In genomic region chr11:58937909-58938308, GRCm38 (mm10) we compare ENCODE assay signal across 8 mouse cellular contexts. TPM values are rescaled to one million over a fixed set of nuclear protein-coding genes. Genes with fewer than 3 reads are reported as not detected.
A peak's percentile ranks its signal among the peaks of the same experiment; 100 is the strongest.
DNase-seq lines count a peak whose midpoint lies in the region; ATAC-seq and TF ChIP-seq lines count a peak whose summit lies in the region.

No protein-coding gene starts in this region.

- no peaks in the 10 kb centered on the region for H3K27me3 ChIP-seq in hindbrain, embryonic 13.5 days

- H3K4me2 ChIP-seq in hindbrain, embryonic 13.5 days: peak overlapping the region; percentile 95

- ATAC-seq in hindbrain, embryonic 13.5 days (ENCODE audit: low FRiP score): peak; percentile 9; the same call in 1 of the 2 replicates
- ATAC-seq in megakaryocyte progenitor cell, adult 5-6 weeks (replicated peaks; ENCODE audit: poor library complexity): 0 out of 2 replicates have a peak, but pooled peaks have one; percentile 7

- H3K9me3 ChIP-seq in hindbrain, embryonic 13.5 days: no peaks in the 10 kb centered on the region

- peaks cover 39% of the 10 kb centered on the region for H3K36me3 ChIP-seq in hindbrain, embryonic 13.5 days

- H3K27ac ChIP-seq in cortical plate, adult 2 months (ENCODE audit: insufficient read depth, low read length): peak overlapping the region; percentile 90
- H3K27ac ChIP-seq in hindbrain, embryonic 13.5 days: peak overlapping the region; percentile 92

- DNase-seq in kidney, postnatal 10 days: peak; percentile 34
- DNase-seq in kidney, adult 18-20 months: no peak
- no peak for DNase-seq in frontal cortex, postnatal 14 days (ENCODE audit: low spot score in 2 of 2)
- no peak for DNase-seq in left cerebral cortex, postnatal 10 days (ENCODE audit: extremely low spot score in 1 of 2, low spot score in 2 of 2)
- no peak for DNase-seq in layer of hippocampus, adult 9-11 months

- intact Hi-C loops in left cerebral cortex, postnatal 10 days (cut with DNase I): loop anchor here (10.0 kb wide), 1 partner anchor 357 kb away; the partner anchor contains the start of gene Wnt3a

- H3K4me1 ChIP-seq in cortical plate, adult 2 months (ENCODE audit: control insufficient read depth, insufficient read depth, low read length): peaks cover 3% of the 10 kb centered on the region; the same call in 1 of the 2 replicates
- H3K4me1 ChIP-seq in hindbrain, embryonic 13.5 days (replicated peaks): peaks cover 34% of the 10 kb centered on the region

- no peak for TF ChIP-seq CTCF in cortical plate, adult 2 months (IDR thresholded peaks at IDR 0.05; ENCODE audit: extremely low read depth, insufficient read depth, low read length)

- no peak for TF ChIP-seq POLR2A in cortical plate, adult 2 months (IDR thresholded peaks at IDR 0.05; ENCODE audit: extremely low read depth, insufficient read depth, low read length)

- peak overlapping the region; percentile 95 for H3K4me3 ChIP-seq in cortical plate, adult 2 months (ENCODE audit: insufficient read depth, low read length)
- peak overlapping the region; percentile 96 for H3K4me3 ChIP-seq in hindbrain, embryonic 13.5 days

- peak overlapping the region; percentile 99 for H3K9ac ChIP-seq in hindbrain, embryonic 13.5 days

- 2% methylated on average over 13 of the region's 13 CpGs for WGBS in hindbrain, embryonic 13.5 days

RNA-seq across cellular contexts. Expression of gene Rnf187, which starts 0.8 kb away (rescaled TPM):
- 567 and 588 TPM in 2 replicates for polyA plus RNA-seq in cortical plate, adult 2 months (2012; rRNA removed)
- 522 and 540 TPM in 2 replicates for polyA plus RNA-seq in hindbrain, embryonic 13.5 days (2015; fragmentation: Nextera tagmentation; extraction: Ambion mirVana)
- 65.8 and 66.4 TPM in 2 replicates for total RNA-seq in megakaryocyte progenitor cell, adult 5-6 weeks (2015)
- 70.6 and 83.6 TPM in 2 replicates for total RNA-seq in megakaryocyte progenitor cell, adult 5-6 weeks (2017)
- 100 to 1,000 TPM; 471 to 480 TPM for total RNA-seq in left cerebral cortex, postnatal 10 days (2021)

RNA-seq across cellular contexts. Expression of gene Hist3h2ba, which starts 10.8 kb away (rescaled TPM):
- 101 and 112 TPM in 2 replicates for polyA plus RNA-seq in cortical plate, adult 2 months (2012; rRNA removed)
- 285 and 298 TPM in 2 replicates for polyA plus RNA-seq in hindbrain, embryonic 13.5 days (2015; fragmentation: Nextera tagmentation; extraction: Ambion mirVana)
- total RNA-seq in megakaryocyte progenitor cell, adult 5-6 weeks (2015): 1.6 and 1.9 TPM in 2 replicates
- total RNA-seq in megakaryocyte progenitor cell, adult 5-6 weeks (2017): 1.8 and 2.3 TPM in 2 replicates
- 100 to 1,000 TPM; 172 to 180 TPM for total RNA-seq in left cerebral cortex, postnatal 10 days (2021)

RNA-seq across cellular contexts. Expression of gene Hist3h2a, which starts 16.6 kb away (rescaled TPM):
- polyA plus RNA-seq in cortical plate, adult 2 months (2012; rRNA removed): 40.1 and 42.8 TPM in 2 replicates
- polyA plus RNA-seq in hindbrain, embryonic 13.5 days (2015; fragmentation: Nextera tagmentation; extraction: Ambion mirVana): 138 and 142 TPM in 2 replicates
- 19.4 and 20.2 TPM in 2 replicates for total RNA-seq in megakaryocyte progenitor cell, adult 5-6 weeks (2015)
- total RNA-seq in megakaryocyte progenitor cell, adult 5-6 weeks (2017): 223 and 238 TPM in 2 replicates
- total RNA-seq in left cerebral cortex, postnatal 10 days (2021): 10 to 100 TPM; 66.5 to 67.4 TPM

RNA-seq across cellular contexts. Expression of gene Trim17, which starts 16.6 kb away (rescaled TPM):
- 6.6 and 7.4 TPM in 2 replicates for polyA plus RNA-seq in cortical plate, adult 2 months (2012; rRNA removed)
- 1.6 TPM in 2 replicates for polyA plus RNA-seq in hindbrain, embryonic 13.5 days (2015; fragmentation: Nextera tagmentation; extraction: Ambion mirVana)
- total RNA-seq in megakaryocyte progenitor cell, adult 5-6 weeks (2015): 0.10 TPM in 1 of 2 replicates, not detected in the other
- not detected in 2 replicates for total RNA-seq in megakaryocyte progenitor cell, adult 5-6 weeks (2017)
- 1 to 10 TPM; 2.8 to 3.7 TPM for total RNA-seq in left cerebral cortex, postnatal 10 days (2021)

RNA-seq across cellular contexts. Expression of gene Btnl10, which starts 20.2 kb away (rescaled TPM):
- polyA plus RNA-seq in cortical plate, adult 2 months (2012; rRNA removed): not detected in 2 replicates
- not detected in 2 replicates for polyA plus RNA-seq in hindbrain, embryonic 13.5 days (2015; fragmentation: Nextera tagmentation; extraction: Ambion mirVana)
- total RNA-seq in megakaryocyte progenitor cell, adult 5-6 weeks (2015): 1.4 and 1.5 TPM in 2 replicates
- total RNA-seq in megakaryocyte progenitor cell, adult 5-6 weeks (2017): 1.8 and 1.9 TPM in 2 replicates
- under 1 TPM in 1 of 2 experiments, not detected in 1; 0.06 TPM for total RNA-seq in left cerebral cortex, postnatal 10 days (2021)

Comparison
In these comparisons a context has a peak if more than half of its experiments do, and no peak if none do; other contexts are left out.
1. RNA of gene Rnf187, which starts 0.8 kb away (total RNA-seq): 471 to 480 TPM in left cerebral cortex, postnatal 10 days; 65.8 to 83.6 TPM in megakaryocyte progenitor cell, adult 5-6 weeks; every median in the first group is over 4 times any median in the second.
2. RNA of gene Hist3h2ba, which starts 10.8 kb away (total RNA-seq): 172 to 180 TPM in left cerebral cortex, postnatal 10 days; 1.6 to 2.3 TPM in megakaryocyte progenitor cell, adult 5-6 weeks; every median in the first group is over 10 times any median in the second.